Mouse (Mus musculus): ENCODE results near the gene Ap3b1. TPM values are rescaled to one million over a fixed set of nuclear protein-coding genes. Genes with fewer than 3 reads are reported as not detected.

Gene Ap3b1
- total RNA-seq, 2 experiments from 2014 or later, result 70.3 to 87.4 TPM

- no peak for ATAC-seq (replicated peaks; ENCODE audit: poor library complexity, severe bottlenecking)
These were observed 164.5 kb downstream of the Ap3b1 start for GRCm38 (mm10) chr13:94523213-94523612.

- ATAC-seq (replicated peaks; ENCODE audit: poor library complexity, severe bottlenecking), result no peak
These were observed 166.0 kb downstream of the Ap3b1 start for GRCm38 (mm10) chr13:94524669-94525238.

DNA sequence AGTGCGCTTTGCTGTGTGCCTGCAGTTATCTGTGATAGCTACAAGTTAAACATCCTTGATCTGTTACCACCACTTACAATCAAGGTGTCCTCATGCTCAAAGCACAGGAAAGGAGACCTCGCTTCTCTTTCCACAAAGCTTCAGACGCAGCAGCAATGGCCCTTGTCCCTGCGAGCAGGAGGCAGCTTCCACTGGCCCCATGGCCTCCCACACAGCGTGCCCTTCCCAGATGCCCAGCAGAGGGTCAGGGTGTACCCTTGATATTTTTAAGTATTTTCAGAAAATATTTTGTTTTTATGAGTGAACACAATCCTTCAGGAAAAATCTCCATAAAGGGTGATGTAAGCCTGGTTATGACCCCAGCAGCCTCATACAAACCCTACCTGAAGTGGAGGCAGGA is 170.4 kb downstream of the Ap3b1 start:
- ATAC-seq (replicated peaks; ENCODE audit: poor library complexity, severe bottlenecking), result no peak

DNA sequence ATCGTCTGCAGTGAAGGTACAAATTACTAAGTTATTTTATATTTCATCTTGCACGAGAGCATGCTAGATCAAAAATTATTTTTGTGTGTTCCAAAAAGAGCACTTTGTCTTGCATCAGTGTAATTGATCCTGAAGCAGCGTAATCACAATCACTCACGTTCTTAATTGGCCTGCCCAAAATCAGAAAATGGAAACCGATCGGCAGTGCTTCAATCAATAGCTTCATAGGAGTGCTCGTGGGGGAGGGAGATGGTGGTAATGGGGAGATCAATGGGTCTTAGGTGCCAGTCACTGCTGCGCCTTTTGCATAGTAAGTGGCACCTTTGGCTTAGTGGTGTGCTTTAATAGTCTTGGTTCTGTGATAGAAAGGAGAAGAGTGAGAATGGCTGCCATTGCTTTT is 174.8 kb downstream of the Ap3b1 start:
- ATAC-seq (replicated peaks; ENCODE audit: poor library complexity, severe bottlenecking), result no peak

DNA sequence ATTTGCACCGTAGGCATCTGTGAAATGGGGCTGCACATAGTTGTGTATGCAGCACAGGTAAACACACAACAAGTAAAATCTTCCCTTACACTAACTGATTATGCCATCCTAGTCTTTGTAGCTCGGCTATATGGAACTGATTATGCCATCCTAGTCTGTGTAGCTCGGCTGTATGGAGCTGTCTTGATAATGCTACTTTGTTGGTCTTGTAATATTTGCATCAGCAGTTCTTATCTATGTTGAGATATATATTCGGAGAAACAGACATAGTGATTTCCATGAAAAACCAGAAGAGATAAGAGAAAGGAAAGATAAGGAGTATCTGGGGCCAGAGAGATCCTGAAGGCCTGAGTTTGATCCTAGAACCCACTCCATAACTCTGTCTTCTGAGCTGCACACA is 178.6 kb downstream of the Ap3b1 start:
- no peak for ATAC-seq (replicated peaks; ENCODE audit: poor library complexity, severe bottlenecking)

- ATAC-seq (replicated peaks; ENCODE audit: poor library complexity, severe bottlenecking), result no peak
These were observed 181.3 kb downstream of the Ap3b1 start for GRCm38 (mm10) chr13:94539851-94540646.

- ATAC-seq (replicated peaks; ENCODE audit: poor library complexity, severe bottlenecking), result no peak
These were observed 183.3 kb downstream of the Ap3b1 start for GRCm38 (mm10) chr13:94542061-94542460.

GRCm38 (mm10) chr13:94544211-94544610 is 185.5 kb downstream of the Ap3b1 start:
- ATAC-seq (replicated peaks; ENCODE audit: poor library complexity, severe bottlenecking), result no peak

DNA sequence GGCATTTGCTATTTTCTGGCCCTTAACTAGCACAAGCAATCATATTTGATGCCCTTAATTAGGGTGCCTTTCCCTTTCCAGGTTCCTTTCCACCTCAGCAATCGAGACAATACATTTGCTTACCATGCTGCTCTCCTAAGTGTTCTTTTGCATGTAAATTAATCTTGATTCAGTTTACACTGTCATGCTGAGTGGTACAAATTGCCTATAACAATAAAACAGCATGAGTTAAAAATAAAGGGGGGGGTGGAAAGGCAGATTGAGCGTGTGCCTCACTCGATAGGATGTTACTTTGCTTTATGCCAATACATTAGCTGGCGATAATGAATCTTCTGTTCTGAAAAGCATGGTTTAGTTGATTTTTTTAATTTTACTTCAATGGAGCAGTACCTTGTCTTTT is 187.0 kb downstream of the Ap3b1 start:
- no peak for ATAC-seq (replicated peaks; ENCODE audit: poor library complexity, severe bottlenecking)

- ATAC-seq (replicated peaks; ENCODE audit: poor library complexity, severe bottlenecking), result no peak
These were observed 187.5 kb downstream of the Ap3b1 start for GRCm38 (mm10) chr13:94546246-94546645.

DNA sequence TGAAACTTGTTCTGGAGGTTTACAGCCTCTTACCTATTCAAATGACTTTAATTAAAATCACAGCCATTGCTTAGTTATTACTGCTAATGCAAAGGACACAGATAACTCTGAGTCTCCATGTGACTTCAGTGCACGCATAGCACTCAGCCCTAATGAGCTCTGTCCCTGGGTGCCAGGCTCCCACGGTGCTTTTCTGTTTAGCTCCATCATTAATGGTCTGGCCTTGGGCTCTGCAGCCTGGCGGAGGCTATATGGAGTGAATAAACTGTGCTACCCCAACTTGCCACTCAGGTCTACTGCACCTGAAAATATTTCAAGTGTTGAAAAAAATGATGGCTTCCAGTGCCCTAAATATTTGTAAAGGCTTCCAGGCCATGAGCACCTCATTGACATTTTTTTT is 190.8 kb downstream of the Ap3b1 start:
- no peak for ATAC-seq (replicated peaks; ENCODE audit: poor library complexity, severe bottlenecking)

GRCm38 (mm10) chr13:94550037-94550436 is 191.3 kb downstream of the Ap3b1 start:
- no peak for ATAC-seq (replicated peaks; ENCODE audit: poor library complexity, severe bottlenecking)

DNA sequence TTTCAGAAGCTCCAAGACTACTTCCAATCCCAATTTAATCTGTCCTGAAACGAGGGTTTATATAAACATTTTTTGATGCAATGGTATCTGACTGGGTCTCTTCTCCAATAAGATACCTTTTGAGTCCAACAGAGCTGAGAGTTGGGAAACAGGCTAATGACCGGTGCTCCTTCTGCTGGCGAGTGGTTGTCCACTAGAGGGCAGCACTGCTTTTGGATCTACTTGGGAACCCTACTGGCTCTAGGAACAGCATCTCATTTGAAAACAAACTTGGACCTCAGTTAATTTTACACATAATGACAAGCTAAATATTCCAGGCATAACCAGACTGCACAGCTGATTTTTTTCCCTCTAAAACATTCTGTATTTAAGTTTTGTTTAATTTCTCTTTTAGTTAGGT is 201.3 kb downstream of the Ap3b1 start:
- peak; percentile 78 for ATAC-seq (replicated peaks; ENCODE audit: poor library complexity, severe bottlenecking)

DNA sequence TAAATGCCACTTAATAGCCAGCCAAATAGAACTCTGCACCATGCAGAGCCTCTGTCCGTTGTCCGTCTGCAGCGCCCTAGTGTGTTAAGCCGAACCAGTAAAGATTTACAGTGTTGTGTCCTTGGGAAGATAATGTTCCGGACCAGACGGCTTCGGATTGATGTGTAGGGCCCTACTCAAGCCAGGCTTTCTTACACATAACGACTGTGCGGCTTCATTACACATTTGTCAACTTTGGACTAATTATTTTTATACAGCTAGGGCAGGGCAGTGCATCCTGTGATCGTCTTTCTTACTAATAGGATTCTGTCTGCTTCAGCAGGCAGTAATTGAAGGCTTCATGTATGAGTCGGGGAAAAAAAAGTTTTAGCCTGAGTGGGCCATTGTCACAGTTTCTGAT is 202.1 kb downstream of the Ap3b1 start:
- ATAC-seq (replicated peaks; ENCODE audit: poor library complexity, severe bottlenecking), result no peak

GRCm38 (mm10) chr13:94562652-94563339 is 204.0 kb downstream of the Ap3b1 start:
- ATAC-seq (replicated peaks; ENCODE audit: poor library complexity, severe bottlenecking), result no peak

DNA sequence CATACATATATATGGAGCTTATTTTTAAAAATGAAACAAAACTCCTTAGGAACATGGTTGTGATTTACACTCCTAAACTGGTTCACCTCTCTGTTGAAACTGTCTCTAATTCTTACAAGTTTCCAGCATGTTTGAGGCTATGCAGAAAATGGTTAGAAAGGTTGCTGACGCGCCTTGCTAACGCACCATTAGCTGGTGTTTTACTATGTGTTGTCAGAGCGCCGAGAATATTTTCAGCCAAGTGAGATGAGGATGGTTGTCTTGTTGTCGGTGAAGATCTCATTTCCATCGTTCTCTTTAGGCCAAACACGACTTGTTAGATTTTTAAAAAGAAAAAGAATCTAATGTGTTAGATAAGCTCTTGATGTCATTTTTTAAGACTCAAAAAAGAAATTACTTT is 205.1 kb downstream of the Ap3b1 start:
- ATAC-seq (replicated peaks; ENCODE audit: poor library complexity, severe bottlenecking), result no peak

GRCm38 (mm10) chr13:94564351-94564994 is 205.7 kb downstream of the Ap3b1 start:
- ATAC-seq (replicated peaks; ENCODE audit: poor library complexity, severe bottlenecking), result no peak

- ATAC-seq (replicated peaks; ENCODE audit: poor library complexity, severe bottlenecking), result no peak
These were observed 206.4 kb downstream of the Ap3b1 start for GRCm38 (mm10) chr13:94565176-94565575.

DNA sequence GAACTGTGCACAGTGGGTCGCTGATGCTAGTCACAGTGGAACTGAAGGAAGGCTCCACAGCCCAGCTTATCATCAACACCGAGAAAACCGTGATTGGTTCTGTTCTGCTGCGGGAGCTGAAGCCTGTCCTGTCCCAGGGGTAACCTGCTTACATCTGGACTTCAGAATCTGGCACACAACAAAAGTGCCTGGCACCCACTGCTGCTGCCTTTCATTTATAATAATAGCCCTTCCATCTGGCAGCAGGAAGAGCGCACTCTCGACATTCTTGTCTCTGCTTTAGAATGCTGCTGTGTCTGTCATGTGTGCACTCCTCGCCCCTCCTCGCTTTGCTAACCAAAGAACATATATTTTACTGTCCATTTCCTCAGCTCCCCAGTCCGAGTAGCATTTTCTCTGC is 206.9 kb downstream of the Ap3b1 start:
- ATAC-seq (replicated peaks; ENCODE audit: poor library complexity, severe bottlenecking), result no peak

GRCm38 (mm10) chr13:94567739-94568138 is 209.0 kb downstream of the Ap3b1 start:
- 0 out of 2 replicates have a peak, but pooled peaks have one; percentile 9 for ATAC-seq (replicated peaks; ENCODE audit: poor library complexity, severe bottlenecking)

DNA sequence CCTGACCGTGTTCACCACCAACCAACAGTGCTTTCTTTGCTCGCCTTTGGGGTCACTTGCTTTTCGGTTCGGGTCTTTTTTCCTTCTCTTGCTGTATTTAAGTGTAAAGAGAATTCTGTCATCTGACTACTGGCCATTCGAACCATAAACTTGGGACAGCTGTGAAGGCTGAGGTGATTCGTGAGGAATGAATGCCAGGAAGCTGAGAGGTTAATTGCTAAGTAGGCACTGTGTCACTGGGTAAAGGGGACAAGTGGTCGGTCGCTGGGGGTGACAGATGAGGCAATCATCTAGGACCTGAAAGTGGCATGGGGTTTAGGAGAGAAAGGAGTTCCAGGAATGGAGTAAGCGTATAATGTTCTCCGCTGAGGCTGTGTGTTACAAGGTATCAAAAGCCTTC is 212.2 kb downstream of the Ap3b1 start:
- no peak for ATAC-seq (replicated peaks; ENCODE audit: poor library complexity, severe bottlenecking)
